Mouse (Mus musculus): ENCODE data around the gene Coil. TPM values are rescaled to one million over a fixed set of nuclear protein-coding genes. Genes with fewer than 3 reads are reported as not detected.
A peak's percentile ranks its signal among the peaks of the same experiment; 100 is the strongest.

Coil gene
- polyA plus RNA-seq, 1 experiment from 2014 or later = 2.7 TPM

DNA sequence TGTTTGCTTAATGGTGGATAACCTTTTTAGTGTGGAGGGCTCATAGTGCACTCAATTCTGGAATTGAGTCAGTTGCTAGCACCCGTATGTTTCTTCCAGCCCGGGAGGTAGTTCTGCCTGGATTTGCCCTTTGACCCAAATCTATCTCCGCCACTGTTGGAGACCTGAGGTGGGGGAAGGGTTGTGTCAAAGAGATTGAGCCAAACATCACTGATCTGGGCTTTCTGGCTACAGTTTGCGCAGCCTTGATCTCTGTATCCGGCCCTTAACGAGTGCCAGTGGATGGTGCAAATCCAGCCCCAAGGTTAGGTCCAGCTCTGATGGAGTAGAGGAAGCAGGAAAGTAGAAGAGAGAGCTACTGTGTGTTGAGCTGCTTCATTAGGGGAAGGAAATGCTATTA lies 33.0 kb downstream of the Coil start:
- peak; percentile 59 for DNase-seq
- Histone ChIP-seq H3K36me3 (replicated peaks; ENCODE audit: insufficient read depth, low read length) (peaks cover 49% of the 10 kb centered on the region), H3K9ac (replicated peaks) (peak overlapping the region; percentile 58), H3K27me3 (ENCODE audit: insufficient read depth, low read length) (no peaks in the 10 kb centered on the region), H3K27ac (ENCODE audit: low read depth) (peak overlapping the region; percentile 87), H3K4me3 (ENCODE audit: low read depth, low read length) (peak overlapping the region; percentile 98), H3K9me3 (ENCODE audit: low read length) (no peaks in the 10 kb centered on the region), H3K4me2 (ENCODE audit: low read depth, low read length) (peak overlapping the region; percentile 79), H3K4me1 (ENCODE audit: insufficient read depth) (peaks cover 43% of the 10 kb centered on the region)
- peak; percentile 40; the same call in 1 of the 2 replicates for TF ChIP-seq EP300 (IDR thresholded peaks at IDR 0.05; ENCODE audit: low read depth)
- TF ChIP-seq CTCF (IDR thresholded peaks at IDR 0.05; ENCODE audit: low read depth) = no peak
- 48% methylated on average over 6 of the region's 6 CpGs for WGBS (ENCODE audit: insufficient replicate concordance)
- peak; percentile 58 for ATAC-seq

DNA sequence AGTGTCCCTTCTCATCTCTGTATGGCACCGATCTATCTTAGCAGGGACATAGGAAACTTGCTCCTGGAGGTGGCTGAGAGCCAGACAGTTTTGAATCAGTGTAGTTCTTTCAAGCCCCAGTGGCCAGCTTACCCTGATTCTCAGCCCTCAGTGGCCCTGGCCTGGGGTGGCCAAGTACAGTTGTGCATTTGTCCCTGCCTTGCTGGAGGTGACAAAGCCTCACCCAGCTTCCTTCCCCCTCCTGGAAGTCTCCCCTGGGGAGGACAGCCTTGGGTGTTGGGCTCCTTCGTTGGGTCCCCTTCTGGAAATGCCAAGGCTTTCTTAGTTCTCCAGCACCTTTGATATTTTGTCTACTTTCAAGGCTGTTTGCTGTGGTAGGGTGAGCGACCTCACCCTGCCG lies 33.7 kb downstream of the Coil start:
- no peak for TF ChIP-seq CTCF (IDR thresholded peaks at IDR 0.05; ENCODE audit: low read depth)
- no peak for TF ChIP-seq EP300 (IDR thresholded peaks at IDR 0.05; ENCODE audit: low read depth)
- 52% methylated on average over 4 of the region's 4 CpGs for WGBS (ENCODE audit: insufficient replicate concordance)
- no peak for DNase-seq
- Histone ChIP-seq H3K9ac (replicated peaks) (peak overlapping the region; percentile 58), H3K4me1 (ENCODE audit: insufficient read depth) (peaks cover 44% of the 10 kb centered on the region), H3K9me3 (ENCODE audit: low read length) (no peaks in the 10 kb centered on the region), H3K27ac (ENCODE audit: low read depth) (peak overlapping the region; percentile 87), H3K4me3 (ENCODE audit: low read depth, low read length) (peak overlapping the region; percentile 98), H3K4me2 (ENCODE audit: low read depth, low read length) (peak overlapping the region; percentile 79), H3K36me3 (replicated peaks; ENCODE audit: insufficient read depth, low read length) (peaks cover 56% of the 10 kb centered on the region), H3K27me3 (ENCODE audit: insufficient read depth, low read length) (no peaks in the 10 kb centered on the region)
- ATAC-seq = no peak

DNA sequence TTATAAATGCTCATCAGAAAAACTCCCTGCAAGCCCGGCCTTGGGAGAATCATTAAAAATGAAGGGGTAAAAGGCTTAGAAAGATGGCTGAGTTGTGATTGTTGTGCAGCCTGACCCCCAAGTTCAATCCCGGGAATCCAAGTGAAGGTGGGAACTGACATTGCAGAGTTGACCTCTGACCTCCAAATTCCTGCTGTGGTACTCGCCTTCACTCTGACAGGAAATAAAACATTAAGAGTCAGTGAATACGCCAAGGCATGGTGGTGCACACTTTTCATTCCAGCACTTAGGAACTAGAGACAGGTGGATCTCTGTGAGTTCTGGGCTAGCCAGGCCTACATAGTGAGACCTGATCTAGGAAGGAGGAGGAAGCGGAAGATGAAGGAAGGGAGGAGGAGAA lies 35.4 kb downstream of the Coil start:
- H3K27ac ChIP-seq (ENCODE audit: low read depth) = no peak overlapping the region
- H3K36me3 ChIP-seq (replicated peaks; ENCODE audit: insufficient read depth, low read length) = peaks cover 72% of the 10 kb centered on the region
- H3K4me2 ChIP-seq (ENCODE audit: low read depth, low read length) = no peak overlapping the region
- no peak overlapping the region for H3K4me3 ChIP-seq (ENCODE audit: low read depth, low read length)
- no peak overlapping the region for H3K9ac ChIP-seq (replicated peaks)
- H3K9me3 ChIP-seq (ENCODE audit: low read length) = no peaks in the 10 kb centered on the region
- peaks cover 45% of the 10 kb centered on the region for H3K4me1 ChIP-seq (ENCODE audit: insufficient read depth)
- DNase-seq = no peak
- no peak for ATAC-seq
- 75% methylated on average over 5 of the region's 5 CpGs for WGBS (ENCODE audit: insufficient replicate concordance)
- H3K27me3 ChIP-seq (ENCODE audit: insufficient read depth, low read length) = no peaks in the 10 kb centered on the region
- no peak for TF ChIP-seq EP300 (IDR thresholded peaks at IDR 0.05; ENCODE audit: low read depth)
- TF ChIP-seq CTCF (IDR thresholded peaks at IDR 0.05; ENCODE audit: low read depth) = no peak

DNA sequence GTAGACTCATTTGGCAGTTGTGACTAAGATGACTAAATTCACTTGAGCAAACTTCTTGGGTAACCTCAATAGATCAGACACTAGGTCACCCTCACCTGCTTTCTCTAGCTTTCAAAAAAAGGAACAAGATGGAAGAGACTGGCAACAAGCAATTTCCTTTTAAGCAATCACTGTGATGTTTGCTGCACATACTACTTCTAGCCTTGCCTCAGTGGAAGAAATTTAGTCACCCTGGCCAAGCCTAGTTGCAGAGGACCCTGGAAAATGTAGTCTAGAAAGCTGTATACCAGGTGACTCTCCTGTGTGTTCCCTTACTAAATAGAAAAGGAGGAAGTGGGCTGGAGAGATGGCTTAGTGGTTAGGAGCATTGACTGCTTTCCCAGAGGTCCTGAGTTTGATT lies 36.4 kb downstream of the Coil start:
- H3K4me2 ChIP-seq (ENCODE audit: low read depth, low read length) = no peak overlapping the region
- no peaks in the 10 kb centered on the region for H3K27me3 ChIP-seq (ENCODE audit: insufficient read depth, low read length)
- no peaks in the 10 kb centered on the region for H3K9me3 ChIP-seq (ENCODE audit: low read length)
- DNase-seq = no peak
- TF ChIP-seq CTCF (IDR thresholded peaks at IDR 0.05; ENCODE audit: low read depth) = no peak
- no peak for TF ChIP-seq EP300 (IDR thresholded peaks at IDR 0.05; ENCODE audit: low read depth)
- no peak overlapping the region for H3K9ac ChIP-seq (replicated peaks)
- ATAC-seq = no peak
- H3K4me3 ChIP-seq (ENCODE audit: low read depth, low read length) = no peak overlapping the region
- peaks cover 38% of the 10 kb centered on the region for H3K4me1 ChIP-seq (ENCODE audit: insufficient read depth)
- H3K27ac ChIP-seq (ENCODE audit: low read depth) = no peak overlapping the region; the same call in 1 of the 2 replicates
- H3K36me3 ChIP-seq (replicated peaks; ENCODE audit: insufficient read depth, low read length) = peaks cover 80% of the 10 kb centered on the region

GRCm38 (mm10) chr11:89007582-89007981 lies 37.5 kb downstream of the Coil start:
- H3K4me3 ChIP-seq (ENCODE audit: low read depth, low read length) = no peak overlapping the region
- H3K27ac ChIP-seq (ENCODE audit: low read depth) = peak overlapping the region; percentile 71
- peaks cover 85% of the 10 kb centered on the region for H3K36me3 ChIP-seq (replicated peaks; ENCODE audit: insufficient read depth, low read length)
- ATAC-seq = no peak
- no peak for DNase-seq
- TF ChIP-seq CTCF (IDR thresholded peaks at IDR 0.05; ENCODE audit: low read depth) = no peak
- TF ChIP-seq EP300 (IDR thresholded peaks at IDR 0.05; ENCODE audit: low read depth) = peak; percentile 40; the same call in 1 of the 2 replicates
- H3K4me1 ChIP-seq (ENCODE audit: insufficient read depth) = peaks cover 30% of the 10 kb centered on the region
- no peaks in the 10 kb centered on the region for H3K9me3 ChIP-seq (ENCODE audit: low read length)
- H3K4me2 ChIP-seq (ENCODE audit: low read depth, low read length) = no peak overlapping the region
- H3K27me3 ChIP-seq (ENCODE audit: insufficient read depth, low read length) = no peaks in the 10 kb centered on the region
- H3K9ac ChIP-seq (replicated peaks) = no peak overlapping the region
- 78% methylated on average over 3 of the region's 3 CpGs for WGBS (ENCODE audit: insufficient replicate concordance)

- peaks cover 16% of the 10 kb centered on the region for H3K4me1 ChIP-seq (ENCODE audit: insufficient read depth)
- H3K27me3 ChIP-seq (ENCODE audit: insufficient read depth, low read length) = no peaks in the 10 kb centered on the region
- DNase-seq (no peak), ATAC-seq (no peak)
- TF ChIP-seq CTCF (IDR thresholded peaks at IDR 0.05; ENCODE audit: low read depth) (no peak), EP300 (IDR thresholded peaks at IDR 0.05; ENCODE audit: low read depth) (no peak)
- 71% methylated on average over 8 of the region's 9 CpGs for WGBS (ENCODE audit: insufficient replicate concordance)
- H3K4me2 ChIP-seq (ENCODE audit: low read depth, low read length) = no peak overlapping the region
- no peak overlapping the region for H3K9ac ChIP-seq (replicated peaks)
- H3K27ac ChIP-seq (ENCODE audit: low read depth) = peak overlapping the region; percentile 71
- no peaks in the 10 kb centered on the region for H3K9me3 ChIP-seq (ENCODE audit: low read length)
- peaks cover 92% of the 10 kb centered on the region for H3K36me3 ChIP-seq (replicated peaks; ENCODE audit: insufficient read depth, low read length)
- H3K4me3 ChIP-seq (ENCODE audit: low read depth, low read length) = no peak overlapping the region
Observed at GRCm38 (mm10) chr11:89009066-89009465, 39.0 kb downstream of the Coil start.

- DNase-seq = peak; percentile 71
- Histone ChIP-seq H3K4me3 (ENCODE audit: low read depth, low read length) (no peak overlapping the region), H3K27me3 (ENCODE audit: insufficient read depth, low read length) (no peaks in the 10 kb centered on the region), H3K9ac (replicated peaks) (no peak overlapping the region), H3K36me3 (replicated peaks; ENCODE audit: insufficient read depth, low read length) (peaks cover 94% of the 10 kb centered on the region), H3K4me2 (ENCODE audit: low read depth, low read length) (no peak overlapping the region; the same call in 1 of the 2 replicates), H3K9me3 (ENCODE audit: low read length) (no peaks in the 10 kb centered on the region), H3K4me1 (ENCODE audit: insufficient read depth) (peaks cover 14% of the 10 kb centered on the region), H3K27ac (ENCODE audit: low read depth) (peak overlapping the region; percentile 71)
- TF ChIP-seq EP300 (IDR thresholded peaks at IDR 0.05; ENCODE audit: low read depth) = no peak
- no peak for TF ChIP-seq CTCF (IDR thresholded peaks at IDR 0.05; ENCODE audit: low read depth)
- peak; percentile 84 for ATAC-seq
- 77% methylated on average over 7 of the region's 7 CpGs for WGBS (ENCODE audit: insufficient replicate concordance)
Observed at GRCm38 (mm10) chr11:89009496-89009895, 39.4 kb downstream of the Coil start.
